Mouse (Mus musculus) induced T-regulatory cell, adult 2 months (primary cell): ENCODE measurements around the gene Cfap97.
"Not testable (repeated sequence)": the region's sequence is repeated elsewhere in the genome, so short reads cannot be mapped to it uniquely, and the experiment has no call there.

ENCODE experiments used
- DNase-seq: peaks from one replicate; pipeline ENCODE4 v3.0.0-alpha.2; 2012; ENCODE audit warnings: low read depth

Gene Cfap97

DNA sequence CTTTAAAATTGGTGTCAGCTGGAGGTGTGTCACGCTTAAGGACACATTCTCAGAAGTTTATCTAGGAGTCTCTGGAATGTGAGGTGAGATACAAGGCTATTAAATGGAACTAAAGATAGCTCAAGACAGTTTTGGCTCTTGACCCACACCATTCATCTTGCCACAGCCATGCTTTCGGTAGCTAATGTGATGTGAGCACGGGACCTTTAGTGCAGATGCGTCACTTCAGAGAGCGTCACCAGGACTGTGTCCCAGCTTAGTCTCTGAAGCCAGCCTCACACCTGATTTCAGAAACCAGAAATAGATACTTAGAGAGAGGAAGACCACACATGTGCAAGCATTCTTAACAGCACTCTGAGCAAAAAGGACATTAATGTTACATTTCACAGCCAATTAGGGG, 75.1 kb downstream of the Cfap97 start:
- DNase-seq, result no peak

DNA sequence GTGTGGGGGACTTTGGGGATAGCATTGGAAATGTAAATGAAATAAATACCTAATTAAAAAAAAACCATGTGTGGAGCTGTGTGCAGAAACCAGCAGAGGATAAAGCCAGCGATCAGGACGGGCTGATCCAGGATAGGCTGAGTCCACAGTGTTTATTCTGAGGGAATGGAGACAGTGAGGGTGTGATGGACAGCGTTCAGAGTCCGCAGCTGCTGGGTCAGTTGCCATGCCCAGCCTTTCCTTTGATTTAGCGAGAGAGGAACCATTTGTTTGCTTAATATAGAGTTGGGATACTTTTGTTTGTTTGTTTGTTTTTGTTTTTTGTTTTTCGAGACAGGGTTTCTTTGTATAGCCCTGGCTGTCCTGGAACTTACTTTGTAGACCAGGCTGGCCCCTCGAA, 80.4 kb downstream of the Cfap97 start:
- DNase-seq, result not testable (repeated sequence)

DNA sequence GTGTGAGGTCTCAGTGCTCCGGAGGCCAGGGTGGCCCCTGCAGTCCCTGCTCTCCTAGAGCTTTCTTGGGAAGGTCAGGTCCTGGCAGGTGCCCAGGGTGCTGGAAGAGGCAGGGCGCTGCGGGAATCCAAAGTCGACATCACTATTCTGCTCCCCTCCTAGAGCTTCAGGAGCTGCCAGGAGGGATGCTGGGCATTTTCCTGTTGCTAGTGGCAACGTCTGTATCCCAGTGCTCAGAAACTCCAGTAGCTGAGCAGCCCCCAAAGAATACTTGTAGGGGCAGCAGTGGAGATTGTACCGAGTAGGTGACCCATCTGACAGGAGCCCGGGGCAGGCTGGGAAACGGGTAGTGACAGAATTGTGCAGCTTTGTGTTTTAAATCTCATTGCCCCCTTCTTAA, 81.2 kb downstream of the Cfap97 start:
- no peak for DNase-seq

DNA sequence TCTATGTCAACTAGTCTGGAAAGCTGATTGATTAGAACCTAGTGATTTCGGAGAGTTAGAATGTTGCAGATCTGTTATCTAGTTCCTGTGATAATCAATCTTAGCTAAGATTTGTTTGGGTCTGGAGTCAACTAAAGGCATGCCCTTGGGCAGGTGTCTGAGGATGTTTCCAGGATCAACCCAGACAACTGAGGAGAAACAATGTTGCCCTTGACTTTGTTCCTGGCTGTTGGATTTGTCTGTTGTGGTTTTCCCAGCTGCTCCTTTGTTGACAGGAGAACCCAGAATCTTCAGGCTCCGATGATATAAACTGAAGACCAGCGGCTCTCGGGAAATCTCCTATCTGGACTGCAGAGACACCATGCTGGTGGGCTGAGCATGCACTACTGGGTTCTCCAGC, 83.2 kb downstream of the Cfap97 start:
- no peak for DNase-seq

DNA sequence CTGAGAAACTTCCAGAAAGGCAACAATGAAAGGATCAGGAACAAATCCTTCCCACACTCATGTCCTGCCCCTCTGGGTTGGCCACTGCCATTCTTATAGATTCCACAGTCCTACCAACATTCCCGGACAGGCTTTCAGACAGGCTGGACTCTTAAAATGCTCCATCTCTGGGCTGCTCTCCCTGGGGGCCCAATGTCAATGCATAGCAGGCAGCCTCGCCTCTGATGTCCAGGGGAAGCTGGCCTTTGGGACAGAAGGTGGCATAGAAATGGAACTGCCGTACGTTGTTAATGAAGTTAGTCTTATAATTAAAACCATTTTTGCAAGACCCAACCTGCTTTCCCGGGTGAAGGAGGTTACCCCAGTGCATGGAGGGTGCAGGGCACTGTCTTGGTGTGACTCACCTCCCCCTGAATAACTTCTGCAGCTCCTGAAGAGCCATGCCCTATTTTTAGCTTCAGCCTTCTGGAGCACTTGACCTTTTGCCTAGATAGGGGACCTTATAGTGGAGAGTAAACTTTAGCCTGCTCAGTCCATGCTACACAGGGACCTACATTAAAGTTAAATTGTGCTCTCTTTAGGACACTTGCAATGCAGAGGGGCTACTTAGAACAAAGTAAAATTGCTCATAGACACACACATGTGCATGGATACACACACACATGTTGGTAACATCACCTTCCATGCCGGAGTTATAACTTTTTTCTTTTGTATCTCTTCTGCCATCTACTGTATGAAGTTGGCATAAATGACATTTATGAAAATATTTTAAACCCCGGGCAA, 85.1 kb downstream of the Cfap97 start:
- DNase-seq, result peak; percentile 39

DNA sequence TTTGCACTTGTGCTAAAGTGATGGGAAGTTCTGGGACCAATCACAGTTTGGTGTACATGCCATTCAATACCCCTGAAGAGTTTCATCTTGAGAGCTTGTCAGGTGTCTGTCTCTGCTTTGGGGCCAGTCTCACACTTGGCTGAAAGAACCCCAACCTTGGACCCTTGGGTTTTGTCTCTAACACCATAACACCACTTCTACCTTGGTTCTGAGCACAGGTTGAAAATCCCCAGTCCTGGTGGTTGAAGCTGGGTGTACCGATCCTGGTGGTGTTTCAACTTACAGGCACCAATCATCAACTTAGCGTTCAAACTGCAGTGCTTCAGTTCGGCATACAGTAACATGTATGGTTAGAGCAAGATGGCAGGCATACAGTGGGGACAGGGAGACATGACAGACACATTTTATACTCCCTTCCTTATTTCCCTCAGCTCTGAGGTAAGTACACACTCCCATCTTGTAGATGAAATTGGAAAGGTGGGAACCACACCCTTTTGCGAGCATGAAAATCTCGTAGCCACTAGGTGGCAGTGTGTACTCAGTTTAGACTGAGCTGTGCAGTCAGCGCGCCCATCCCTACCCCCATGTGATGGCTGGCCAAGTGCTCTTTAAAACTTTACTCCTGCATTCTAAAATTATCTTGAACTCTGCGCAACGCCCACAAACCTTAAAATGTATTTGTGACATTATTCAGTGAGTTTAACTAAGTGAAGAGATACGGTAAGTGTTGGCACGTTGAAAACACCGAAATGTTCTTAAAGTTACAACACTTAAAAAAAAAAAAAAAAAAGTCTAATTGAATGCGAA, 90.2 kb downstream of the Cfap97 start:
- peak; percentile 76 for DNase-seq

DNA sequence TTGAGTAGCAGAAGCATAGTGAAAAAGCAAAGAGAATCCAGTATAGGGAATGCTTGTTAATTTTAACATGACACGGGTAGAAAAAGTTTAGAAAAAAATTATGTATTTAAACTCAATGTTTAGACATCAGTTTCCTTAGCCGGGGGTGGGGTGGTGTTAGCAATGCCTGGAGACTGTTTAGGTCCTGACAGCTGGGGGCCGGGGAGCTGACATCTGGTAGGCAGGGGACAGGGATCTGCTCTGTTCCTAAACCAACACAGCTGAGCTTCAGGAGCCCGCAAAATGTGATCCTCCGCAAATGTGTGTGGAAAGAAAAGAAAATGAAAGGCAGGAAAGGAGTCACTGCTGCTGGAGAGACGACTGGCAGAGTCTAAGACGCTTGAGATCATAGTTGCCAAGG, 91.4 kb downstream of the Cfap97 start:
- DNase-seq, result no peak
